Mouse (Mus musculus) spleen, postnatal 14 days (tissue): ENCODE data around the gene Ctnna3.

ENCODE experiments used
- DNase-seq, 2 experiments: peaks; one replicate each; pipeline ENCODE4 v3.0.0; 2021 to 2022; ENCODE audit warnings: low spot score in 2 of 2

Gene Ctnna3

DNA sequence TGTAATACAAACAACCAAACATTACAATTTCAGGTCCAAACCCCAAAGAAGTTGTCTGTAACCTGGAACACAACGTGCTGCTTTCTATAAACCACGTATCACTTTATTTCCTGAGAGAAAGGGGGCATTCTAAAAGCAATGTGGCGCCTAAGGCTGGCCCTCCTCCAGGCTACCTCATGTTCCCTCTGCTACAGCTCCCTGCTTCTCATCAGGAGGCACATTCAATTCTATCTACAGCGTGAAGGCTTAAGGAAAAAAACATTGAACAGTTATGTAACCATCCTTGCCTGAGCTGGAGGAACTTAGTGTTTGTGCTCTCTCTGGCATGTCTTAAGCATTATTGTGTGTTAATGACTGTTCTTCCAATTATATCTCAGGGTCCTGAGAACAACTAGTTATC is 517.4 kb downstream of the Ctnna3 start:
- no peak for DNase-seq

DNA sequence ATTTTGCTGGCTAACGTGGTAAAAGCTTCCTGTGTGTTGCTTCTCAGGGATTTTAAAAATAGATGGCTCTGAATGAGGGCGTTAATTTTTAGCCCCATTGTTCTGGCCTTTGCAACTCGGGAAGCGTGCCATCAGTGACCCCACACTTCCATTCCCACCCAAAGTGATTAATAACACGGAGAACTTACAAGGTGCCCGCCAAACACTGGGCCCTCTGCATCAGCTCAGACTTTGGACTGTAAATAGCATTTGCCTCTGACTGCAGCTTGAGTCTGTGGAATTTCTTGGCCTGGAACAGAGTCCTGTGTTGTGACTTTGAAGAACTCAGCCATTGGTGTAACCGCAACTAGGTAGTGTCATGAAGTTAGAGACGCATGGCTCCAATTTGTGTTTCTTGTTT is 521.0 kb downstream of the Ctnna3 start:
- DNase-seq: no peak

DNA sequence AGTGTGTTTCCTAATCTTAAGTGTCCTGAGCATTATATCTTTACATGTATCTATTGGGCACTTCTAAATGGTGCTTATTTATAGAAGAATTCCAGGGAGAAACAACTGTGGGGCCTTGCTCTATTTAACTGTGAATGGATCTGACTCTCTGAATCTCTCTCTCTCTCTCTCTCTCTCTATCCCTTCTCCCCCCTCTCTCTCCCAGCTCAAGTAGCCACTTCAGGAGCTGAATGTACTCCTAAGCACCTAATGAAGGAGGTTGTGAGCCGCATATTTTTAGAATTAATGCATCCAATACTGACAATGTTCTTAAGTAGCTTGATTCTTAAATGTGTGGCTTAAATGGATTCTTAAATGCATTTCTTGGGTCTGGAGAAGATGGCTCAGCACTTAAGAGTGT is 521.6 kb downstream of the Ctnna3 start:
- no peak for DNase-seq

DNA sequence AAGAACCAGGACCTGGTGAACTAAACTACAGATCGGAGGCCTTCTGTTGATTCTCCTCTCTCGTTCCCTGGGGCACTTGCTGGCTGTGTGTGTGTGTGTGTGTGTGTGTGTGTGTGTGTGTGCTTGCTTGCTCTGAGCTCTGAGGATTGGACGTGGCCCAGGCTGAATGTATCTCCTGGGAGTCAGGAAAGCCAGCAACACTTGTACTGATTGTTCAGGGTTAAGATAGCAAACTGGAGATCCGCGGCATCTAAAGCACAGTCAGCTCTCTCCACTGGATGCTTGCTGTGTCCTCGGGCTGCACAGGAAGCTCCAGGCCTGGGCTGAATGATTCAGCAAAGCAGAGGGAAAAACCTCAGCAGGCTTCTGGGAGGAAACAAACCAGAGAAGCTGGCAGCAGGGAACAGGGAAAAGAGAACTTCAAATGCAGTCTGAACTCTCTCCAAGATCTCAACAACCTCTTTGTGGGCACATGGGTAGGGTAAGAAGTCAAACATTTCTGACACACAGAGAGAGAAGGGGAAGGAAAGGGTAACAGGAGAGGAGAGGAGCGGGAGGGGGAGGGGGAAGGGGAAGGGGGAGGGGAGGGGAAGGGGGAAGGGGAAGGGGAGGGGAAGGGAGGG is 524.5 kb downstream of the Ctnna3 start:
- no peak for DNase-seq

DNA sequence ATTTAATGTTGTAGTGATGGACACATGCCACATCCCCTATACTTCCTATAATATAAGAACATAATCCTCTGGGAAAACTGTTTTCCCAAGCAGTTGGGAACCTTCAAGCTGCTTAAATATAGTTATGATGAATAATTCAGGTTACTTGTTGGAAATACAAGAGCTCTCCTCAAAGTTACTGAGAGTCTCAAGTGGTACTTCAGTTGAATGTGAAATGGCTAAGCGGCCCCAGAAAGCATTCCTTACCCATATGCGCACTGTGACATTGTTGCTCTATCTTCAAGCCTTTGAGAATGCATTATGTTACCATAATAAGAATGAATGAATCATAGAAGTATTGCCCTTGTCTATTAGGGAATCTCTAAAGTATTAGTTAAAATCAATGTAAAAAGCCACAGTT is 542.4 kb downstream of the Ctnna3 start:
- no peak for DNase-seq

DNA sequence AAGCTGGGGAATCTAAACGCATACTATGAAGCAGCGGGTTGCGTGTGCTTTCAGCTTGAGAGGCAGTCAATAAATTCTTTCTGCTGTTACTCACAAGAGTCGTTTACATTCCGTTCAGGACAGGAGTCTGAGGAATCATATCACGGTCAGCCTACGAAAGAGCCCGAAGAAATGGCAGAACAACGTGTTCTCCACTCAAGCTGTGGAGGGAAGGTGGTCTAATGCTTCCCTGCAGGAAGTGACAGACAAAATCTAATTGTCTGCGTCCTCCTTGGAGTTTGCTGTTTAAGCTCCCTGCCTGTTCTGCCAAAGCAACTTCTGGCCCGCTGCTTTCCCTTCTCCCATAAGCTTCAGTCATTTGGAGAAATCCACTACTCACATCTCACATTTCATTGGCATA is 548.2 kb downstream of the Ctnna3 start:
- DNase-seq: no peak

DNA sequence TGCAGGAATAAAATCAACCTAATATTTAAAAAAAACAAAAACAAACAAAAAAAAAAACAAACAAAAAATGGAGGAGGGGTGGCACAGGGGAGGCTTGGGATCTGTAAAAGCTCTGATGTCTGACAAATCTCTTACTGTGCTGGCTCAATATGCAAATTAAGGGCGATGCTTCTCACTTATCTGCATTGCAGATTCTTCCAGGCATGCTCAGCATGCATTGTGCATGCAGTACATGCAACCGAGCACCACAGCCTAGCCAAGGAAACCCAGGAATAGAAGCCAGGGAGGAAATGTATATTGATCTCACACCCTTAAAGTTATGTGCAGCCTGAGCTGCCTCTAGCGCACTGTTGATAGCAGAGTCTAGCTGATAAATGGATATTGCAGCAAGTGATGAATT is 548.6 kb downstream of the Ctnna3 start:
- DNase-seq: no peak

DNA sequence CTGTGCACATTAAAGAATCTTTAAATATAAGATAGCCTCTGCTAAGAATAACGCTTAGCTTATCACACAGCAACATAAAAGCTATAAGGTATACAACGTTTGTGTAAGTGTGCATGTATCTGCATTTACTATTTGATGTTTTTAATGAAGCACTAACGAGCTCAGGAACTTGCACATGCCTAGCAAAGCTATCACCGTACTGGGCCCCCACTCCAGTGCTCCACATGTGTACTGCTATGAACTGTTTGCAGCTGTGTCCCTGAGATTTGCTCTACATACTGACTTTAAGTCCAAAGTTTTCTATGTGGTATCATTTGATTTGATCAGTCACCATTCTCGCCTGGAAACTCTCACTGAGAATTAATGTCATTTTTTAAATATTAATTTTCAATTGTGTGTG is 549.1 kb downstream of the Ctnna3 start:
- DNase-seq: no peak

DNA sequence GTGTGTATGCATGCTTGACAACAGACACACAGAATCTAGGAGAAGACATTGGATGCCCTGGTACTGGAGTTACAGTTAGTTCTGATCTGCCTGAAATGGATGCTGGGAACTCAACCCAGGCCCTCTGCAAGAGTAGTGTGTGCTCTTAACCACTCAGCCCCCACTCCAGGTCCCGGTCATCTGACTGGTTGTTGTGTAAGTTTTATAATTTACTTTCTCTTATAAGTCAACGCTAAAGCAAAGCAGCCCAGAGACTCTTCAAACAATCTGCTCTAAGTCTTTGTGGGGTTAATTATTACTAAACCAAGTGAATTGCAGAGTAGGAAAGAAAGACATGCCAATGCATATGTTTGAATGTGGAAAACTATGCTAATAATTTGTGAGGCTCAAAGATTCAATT is 549.5 kb downstream of the Ctnna3 start:
- DNase-seq: no peak

DNA sequence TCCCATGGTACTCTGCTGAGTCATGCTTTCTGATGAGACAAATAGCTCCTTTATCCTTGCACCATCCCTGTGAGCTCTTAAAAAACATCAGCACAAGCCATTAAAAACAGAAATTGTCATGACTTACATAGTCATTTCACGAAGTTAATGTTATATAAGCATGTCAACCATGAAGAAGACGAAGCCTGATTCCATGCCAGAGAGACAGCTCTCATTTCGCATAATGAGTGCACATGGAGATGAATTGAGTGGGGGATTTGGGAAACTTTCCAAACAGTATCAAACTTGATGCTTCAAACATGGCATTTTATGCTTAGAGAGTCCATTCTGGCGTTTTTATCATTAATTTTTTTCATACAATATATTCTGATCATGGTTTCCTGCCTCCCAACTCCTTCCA is 555.7 kb downstream of the Ctnna3 start:
- no peak for DNase-seq

DNA sequence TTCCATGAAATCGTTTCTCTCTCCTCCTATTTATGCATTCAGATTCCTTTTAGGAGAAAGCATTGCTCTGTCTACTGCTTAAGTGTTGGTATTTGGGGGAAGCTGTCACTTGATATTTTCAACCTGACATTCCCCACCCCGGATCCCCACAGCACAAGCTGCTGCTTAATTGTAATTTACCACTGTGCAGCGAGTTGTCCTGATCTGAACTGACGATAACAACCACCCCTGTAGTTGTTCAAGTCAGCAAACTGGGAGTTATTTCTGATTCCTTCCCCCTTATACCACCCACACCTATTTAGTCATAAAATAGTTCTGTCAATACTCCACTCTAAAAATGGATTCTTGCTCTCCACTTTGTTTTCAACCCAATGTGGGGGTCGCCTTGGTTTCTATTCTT is 564.4 kb downstream of the Ctnna3 start:
- DNase-seq: no peak

DNA sequence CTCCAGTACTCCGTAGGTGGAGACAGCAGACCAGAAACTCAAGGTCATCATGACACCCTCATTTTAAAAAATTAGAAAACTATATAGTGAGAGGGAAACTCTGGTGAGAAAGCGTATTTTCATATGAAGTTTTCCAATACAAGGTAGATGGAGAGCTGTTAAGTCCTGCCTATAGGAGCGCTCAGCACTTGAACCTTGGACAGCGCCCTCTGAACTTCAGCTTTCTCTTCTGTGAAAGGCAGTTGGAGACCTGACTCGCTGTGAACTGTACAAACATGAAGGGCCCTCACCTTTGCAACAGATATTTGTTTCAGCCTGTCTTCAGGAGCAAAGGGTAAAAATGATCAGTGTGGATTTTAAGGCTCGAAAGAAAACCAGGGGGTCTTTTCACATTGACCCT is 571.6 kb downstream of the Ctnna3 start:
- DNase-seq: no peak

DNA sequence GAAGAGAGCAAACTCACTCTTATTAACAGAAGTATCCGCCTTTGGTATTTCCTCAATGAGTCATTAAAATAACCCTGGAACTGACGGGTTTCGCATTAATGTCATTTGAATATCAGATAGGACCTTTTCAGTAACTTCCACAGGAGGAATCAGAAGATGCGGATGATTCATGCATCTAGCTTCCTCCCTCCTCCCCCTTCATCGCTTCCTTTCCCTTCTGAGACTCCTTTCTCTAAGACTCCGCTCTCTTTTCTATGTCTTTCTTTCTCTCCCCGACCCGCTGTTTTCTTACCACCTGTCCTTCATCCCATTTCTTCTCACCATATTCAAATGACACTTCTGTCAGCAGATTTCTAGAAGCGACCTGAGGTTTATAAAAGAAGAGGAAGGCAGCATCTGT is 572.1 kb downstream of the Ctnna3 start:
- DNase-seq: no peak

DNA sequence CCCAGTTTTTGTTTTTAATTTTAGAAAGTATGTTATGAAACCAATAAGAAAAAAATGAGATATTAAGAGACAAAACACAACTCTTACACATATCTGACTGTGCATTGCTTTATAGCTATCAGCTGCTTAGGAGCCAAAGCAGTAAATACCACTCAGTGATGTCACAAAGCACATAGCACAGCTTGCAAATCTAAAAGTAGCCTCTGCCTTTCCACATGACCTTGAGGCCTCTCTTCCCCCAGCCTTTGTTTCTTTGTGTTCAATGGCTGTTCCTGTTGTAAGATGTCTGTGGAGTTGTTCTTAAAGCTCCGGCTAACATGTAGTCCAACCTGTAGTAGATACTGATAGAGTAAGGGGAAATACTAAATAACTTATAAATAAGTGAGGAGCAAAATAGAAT is 590.4 kb downstream of the Ctnna3 start:
- no peak for DNase-seq

DNA sequence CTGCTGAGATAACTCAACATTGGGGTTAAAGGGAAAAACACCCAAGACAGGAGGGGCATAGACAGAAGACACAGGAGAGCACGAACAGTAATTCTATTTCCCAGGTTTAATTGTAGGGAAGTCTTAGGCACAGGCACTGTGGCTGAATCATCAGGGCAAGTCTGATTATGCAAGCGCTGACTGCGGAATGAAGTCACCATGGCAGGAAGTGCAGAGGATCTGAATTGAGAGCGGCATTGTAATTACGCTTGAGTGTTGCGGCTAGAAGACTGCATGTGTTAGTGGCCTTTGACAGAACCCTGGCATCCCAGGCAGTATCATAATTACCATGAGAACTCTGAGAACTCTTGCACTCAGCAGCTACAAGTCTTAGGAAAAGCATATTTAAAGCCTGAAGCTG is 593.4 kb downstream of the Ctnna3 start:
- no peak for DNase-seq

DNA sequence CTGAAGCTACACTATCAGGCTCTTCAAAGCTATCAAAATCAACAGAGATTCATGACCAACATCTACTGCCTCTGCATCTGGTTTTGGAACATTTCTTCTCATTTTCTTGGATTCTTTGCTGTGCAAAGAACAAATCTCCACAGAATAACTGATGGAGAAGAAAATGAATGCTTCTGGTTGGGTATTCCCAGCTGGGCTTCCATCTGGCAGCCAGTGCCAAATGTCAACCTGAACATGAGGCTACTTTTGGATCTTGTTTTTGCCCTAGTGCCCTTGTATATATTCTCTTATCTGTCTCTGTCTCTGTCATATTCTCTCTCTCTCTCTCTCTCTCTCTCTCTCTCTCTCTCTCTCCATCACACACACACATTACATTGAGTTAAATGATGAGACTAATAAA is 601.0 kb downstream of the Ctnna3 start:
- no peak for DNase-seq

DNA sequence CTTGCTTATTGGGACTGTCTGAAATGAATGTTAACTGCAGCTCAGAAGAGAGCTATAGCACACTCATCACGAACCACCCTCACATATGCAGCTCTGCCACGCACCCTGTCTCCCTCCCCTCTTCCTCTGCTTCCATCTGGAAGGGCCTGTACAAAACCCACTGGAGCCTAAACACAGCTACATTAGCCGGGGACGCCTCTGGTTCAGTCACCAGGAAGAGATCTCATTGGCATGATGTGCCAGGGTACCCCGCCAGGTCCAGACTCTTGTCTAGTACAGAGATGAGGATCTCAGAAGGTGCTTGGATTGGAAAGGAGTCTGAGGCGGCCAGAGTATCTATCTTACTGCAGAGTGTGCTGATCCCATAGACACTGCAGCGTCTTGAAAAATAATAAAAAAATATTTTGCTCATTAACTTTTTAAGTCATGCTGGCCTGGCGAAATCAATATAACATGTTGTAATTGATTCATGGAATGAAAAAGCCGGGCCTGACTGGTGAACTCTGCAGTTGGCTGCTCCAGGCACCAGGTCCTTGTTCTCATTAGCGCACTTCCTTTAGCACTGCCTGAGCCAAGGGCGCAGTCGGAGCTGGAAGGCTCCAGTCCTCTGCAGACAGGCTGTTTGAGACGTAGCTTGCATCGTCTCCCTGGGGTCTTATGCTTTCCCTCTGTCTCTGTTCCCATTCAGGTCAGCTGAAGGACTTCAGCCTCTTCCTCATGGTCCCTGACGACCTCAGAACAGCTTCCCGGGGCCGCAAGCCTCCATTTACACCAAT is 610.0 kb downstream of the Ctnna3 start:
- no peak for DNase-seq

DNA sequence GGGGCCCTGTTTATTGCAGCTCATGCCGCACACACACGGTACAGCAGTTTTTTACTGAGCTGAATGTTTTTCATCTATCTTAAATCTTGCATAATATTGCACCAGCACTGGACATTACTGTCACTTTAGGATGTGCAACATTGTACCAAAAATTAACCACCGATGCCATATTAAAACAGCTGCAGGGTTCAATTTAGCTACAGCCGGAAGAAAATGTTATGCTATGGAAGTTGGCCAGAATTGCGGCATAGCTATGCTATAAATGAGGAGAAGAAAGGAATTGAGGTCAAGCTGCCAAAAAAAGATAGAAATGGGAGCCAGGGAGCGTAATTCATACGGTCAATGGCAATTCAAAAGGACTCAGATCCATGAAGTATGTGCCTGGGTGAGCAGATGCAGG is 611.3 kb downstream of the Ctnna3 start:
- no peak for DNase-seq

DNA sequence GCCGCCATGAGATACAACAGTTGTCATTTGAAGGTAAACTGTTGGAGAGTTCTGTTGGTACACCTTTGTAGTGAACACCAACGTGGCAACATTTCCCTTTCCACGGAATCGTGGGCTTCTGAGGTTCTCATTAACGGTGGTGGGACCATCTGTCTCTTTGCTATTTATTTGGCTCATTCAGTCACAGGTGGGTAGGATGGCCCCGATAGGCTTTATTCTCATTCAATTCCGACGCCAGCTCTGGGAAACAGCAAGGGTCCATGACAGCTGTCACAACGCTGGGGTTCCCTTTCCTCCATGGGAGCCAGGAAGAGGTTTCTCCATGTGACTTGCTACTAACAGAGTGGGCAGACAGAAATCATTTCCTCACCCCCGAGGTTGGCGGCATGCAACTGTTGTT is 612.0 kb downstream of the Ctnna3 start:
- DNase-seq: no peak

DNA sequence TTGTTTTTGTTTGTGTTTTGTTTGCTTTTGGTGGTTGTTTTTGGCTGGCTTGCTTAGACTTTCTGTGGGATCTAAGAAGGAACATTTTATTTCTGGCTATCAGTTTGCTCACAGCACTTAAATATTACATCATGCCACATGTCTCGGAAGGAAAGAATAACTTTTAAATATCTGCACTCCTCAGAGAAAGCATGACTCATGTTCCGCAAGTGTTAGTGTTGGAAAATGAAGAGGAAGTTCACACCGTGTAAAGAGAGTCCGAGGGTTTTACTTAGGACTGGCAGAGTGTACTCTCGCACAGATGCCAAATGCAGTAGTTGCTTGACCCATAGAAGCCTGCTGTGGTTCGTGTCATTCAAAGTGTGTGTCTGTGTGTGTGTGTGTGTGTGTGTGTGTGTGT is 619.3 kb downstream of the Ctnna3 start:
- no peak for DNase-seq

DNA sequence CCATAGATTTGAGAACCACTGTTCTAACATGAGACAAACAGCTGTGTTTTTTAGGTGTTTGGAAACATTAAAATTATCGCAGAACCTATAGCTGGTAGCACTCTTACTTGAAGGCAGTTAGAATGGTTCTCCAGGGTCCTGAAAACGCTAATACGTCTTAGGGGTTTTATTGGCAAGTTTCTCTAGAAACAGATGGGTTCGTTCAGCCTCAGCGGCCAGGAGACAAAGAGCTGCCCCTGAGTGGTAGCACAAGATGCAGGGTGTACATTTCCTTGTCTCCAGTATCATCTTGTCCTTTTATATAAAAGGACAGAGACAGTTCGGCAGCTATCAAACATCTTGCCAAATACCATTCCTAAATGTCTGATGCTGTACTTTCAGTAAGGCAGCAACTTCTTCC is 620.0 kb downstream of the Ctnna3 start:
- DNase-seq: no peak

DNA sequence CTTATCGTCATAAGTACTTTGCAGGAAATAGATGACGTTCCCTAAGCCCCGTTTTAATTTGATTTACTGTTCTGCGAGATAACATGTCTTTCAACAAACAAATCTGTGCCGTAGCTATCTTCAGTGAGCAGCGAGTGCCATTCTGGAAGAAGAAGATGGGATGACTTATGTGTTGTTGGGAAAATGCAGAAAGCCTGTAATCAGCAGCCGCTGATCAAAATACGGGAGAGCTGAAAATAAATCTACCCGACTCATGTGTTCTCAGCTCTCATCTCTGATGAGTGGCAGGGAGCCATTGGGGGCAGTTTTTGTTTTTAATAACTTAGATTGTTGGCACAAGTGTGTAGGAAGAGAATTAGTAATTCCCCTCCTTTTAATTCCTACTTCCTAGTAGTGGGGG is 633.8 kb downstream of the Ctnna3 start:
- DNase-seq: no peak

DNA sequence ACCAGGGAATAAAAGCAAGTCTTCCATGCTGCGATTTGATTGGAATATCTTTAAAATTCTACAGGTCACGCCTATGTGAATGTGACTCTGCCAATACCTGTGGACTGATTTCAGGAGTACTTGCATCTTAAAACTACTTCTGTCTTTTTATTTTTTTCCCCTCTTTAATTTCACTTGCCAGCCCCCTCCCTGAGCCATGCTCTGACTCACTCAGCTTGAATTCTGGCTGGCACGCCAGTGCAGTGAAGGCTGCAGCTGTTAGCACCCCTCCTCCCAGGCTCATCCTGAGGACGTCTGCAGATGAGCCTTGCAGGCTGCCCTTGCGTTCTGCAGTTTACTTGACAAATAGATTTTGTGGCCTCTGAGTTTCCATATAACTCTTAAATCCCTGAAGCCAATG is 646.0 kb downstream of the Ctnna3 start:
- DNase-seq: no peak
